Mouse (Mus musculus): ENCODE data around the gene Klhl20.

The Klhl20 gene

GRCm38 (mm10) chr1:161071272-161071620, 60.1 kb downstream of the Klhl20 start:
- DNase-seq (ENCODE audit: low spot score) = no peak

GRCm38 (mm10) chr1:161070352-161071271, 60.7 kb downstream of the Klhl20 start, which contains the start of the genes Dars2 and Cenpl:
TSS of gene Dars2 (minus strand) at chr1:161070658.
TSS of gene Cenpl (plus strand) at chr1:161070713.
- peak; percentile 94 for DNase-seq (ENCODE audit: low spot score)

- no peak for DNase-seq (ENCODE audit: low spot score)
Observed at GRCm38 (mm10) chr1:161063351-161063750, 68.0 kb downstream of the Klhl20 start.

- DNase-seq (ENCODE audit: low spot score) = no peak
Observed at GRCm38 (mm10) chr1:161057164-161057563, 74.1 kb downstream of the Klhl20 start.

GRCm38 (mm10) chr1:161046972-161047371, 84.3 kb downstream of the Klhl20 start:
- no peak for DNase-seq (ENCODE audit: low spot score)

- DNase-seq (ENCODE audit: low spot score) = no peak
Observed at GRCm38 (mm10) chr1:161041261-161042020, 89.9 kb downstream of the Klhl20 start.

- no peak for DNase-seq (ENCODE audit: low spot score)
Observed at GRCm38 (mm10) chr1:161040855-161041254, 90.5 kb downstream of the Klhl20 start.

- DNase-seq (ENCODE audit: low spot score) = no peak
Observed at GRCm38 (mm10) chr1:161040426-161040770, 90.9 kb downstream of the Klhl20 start.

- no peak for DNase-seq (ENCODE audit: low spot score)
Observed at GRCm38 (mm10) chr1:161039741-161040425, 91.4 kb downstream of the Klhl20 start.

- DNase-seq (ENCODE audit: low spot score) = no peak
Observed at GRCm38 (mm10) chr1:161038968-161039721, 92.2 kb downstream of the Klhl20 start.
